In genomic region chr1:125345448-125345847, GRCm38 (mm10) we compare ENCODE assay signal across 23 mouse cellular contexts.
"Had no signal": no experiment of that assay in that cellular context is flagged by ENCODE, and none has a peak within 500 bp of the region (broad histone marks: within the 10 kb centered on the region; RNA-seq: fewer than 3 reads in every experiment).

No protein-coding gene starts in this region.

- H3K36me3 ChIP-seq: limb, embryonic 10.5 days; limb, embryonic 13.5 days; liver, embryonic 13.5 days; midbrain, embryonic 15.5 days; neural tube, embryonic 12.5 days; neural tube, embryonic 15.5 days; stomach, embryonic 15.5 days had no signal

- ATAC-seq: lung, postnatal 0 days; midbrain, embryonic 15.5 days had no signal

- H3K27ac ChIP-seq: kidney, postnatal 0 days; layer of hippocampus, adult 2 months; limb, embryonic 10.5 days; limb, embryonic 13.5 days; liver, embryonic 13.5 days; macrophage; midbrain, embryonic 15.5 days; neural tube, embryonic 12.5 days; neural tube, embryonic 15.5 days; stomach, embryonic 15.5 days had no signal

- H3K4me3 ChIP-seq: layer of hippocampus, adult 2 months; limb, embryonic 10.5 days; limb, embryonic 13.5 days; liver, embryonic 13.5 days; midbrain, embryonic 15.5 days; neural tube, embryonic 12.5 days; neural tube, embryonic 15.5 days; stomach, embryonic 15.5 days had no signal

- H3K9ac ChIP-seq: limb, embryonic 13.5 days; liver, embryonic 13.5 days; lung, embryonic 14.5 days; midbrain, embryonic 15.5 days; neural tube, embryonic 12.5 days; neural tube, embryonic 15.5 days; stomach, embryonic 15.5 days had no signal

- H3K27me3 ChIP-seq: limb, embryonic 13.5 days; liver, embryonic 13.5 days; midbrain, embryonic 15.5 days; neural tube, embryonic 12.5 days; neural tube, embryonic 15.5 days; stomach, embryonic 15.5 days had no signal

- H3K4me2 ChIP-seq: limb, embryonic 13.5 days; liver, embryonic 13.5 days; lung, embryonic 14.5 days; midbrain, embryonic 11.5 days; midbrain, embryonic 15.5 days; neural tube, embryonic 12.5 days; neural tube, embryonic 15.5 days; stomach, embryonic 15.5 days had no signal

- DNase-seq: kidney, adult 2 months; kidney, postnatal 25 days; layer of hippocampus, adult 9-11 months; liver; liver, embryonic 13.5 days; lung, embryonic 14.5 days; retina, postnatal 1 day; right cerebral cortex, postnatal 25 days; spleen, adult 18-20 months; thymus, adult 2 months; thymus, postnatal 14 days; thymus, postnatal 4 days had no signal

- H3K4me1 ChIP-seq: limb, embryonic 10.5 days; limb, embryonic 13.5 days; liver, embryonic 13.5 days; midbrain, embryonic 15.5 days; neural tube, embryonic 12.5 days; neural tube, embryonic 15.5 days; stomach, embryonic 15.5 days had no signal

- H3K9me3 ChIP-seq: limb, embryonic 10.5 days; limb, embryonic 13.5 days; midbrain, embryonic 15.5 days; neural tube, embryonic 15.5 days; stomach, embryonic 15.5 days had no signal
